Mouse (Mus musculus): ENCODE measurements around the gene Gm49405. TPM values are rescaled to one million over a fixed set of nuclear protein-coding genes. Genes with fewer than 3 reads are reported as not detected.

The Gm49405 gene
- polyA plus RNA-seq, 1 experiment from 2014 or later = 1.1 TPM

- no peaks in the 10 kb centered on the region for H3K27me3 ChIP-seq (replicated peaks; ENCODE audit: insufficient read depth, low read length)
- DNase-seq (ENCODE audit: low spot score) = no peak
- no peaks in the 10 kb centered on the region for H3K36me3 ChIP-seq (ENCODE audit: insufficient read depth, low read length)
- no peaks in the 10 kb centered on the region for H3K9me3 ChIP-seq (ENCODE audit: low read length)
- no peak for ATAC-seq
- no peak overlapping the region for H3K27ac ChIP-seq (ENCODE audit: low read length)
- no peak overlapping the region for H3K9ac ChIP-seq (replicated peaks; ENCODE audit: low read depth)
- H3K4me1 ChIP-seq (ENCODE audit: insufficient read depth, low read depth, low read length) = no peaks in the 10 kb centered on the region
- no peak overlapping the region for H3K4me3 ChIP-seq (ENCODE audit: low read depth, low read length)
- no peak overlapping the region for H3K4me2 ChIP-seq (replicated peaks; ENCODE audit: low read depth, low read length)
- 72% methylated on average over 9 of the region's 9 CpGs for WGBS
- no peak for TF ChIP-seq EP300 (IDR thresholded peaks at IDR 0.05)
- TF ChIP-seq CTCF (IDR thresholded peaks at IDR 0.05) = no peak
Measured at GRCm38 (mm10) chr19:3980917-3981316, 19.5 kb upstream of the Gm49405 start.

GRCm38 (mm10) chr19:3983527-3984200 lies 16.8 kb upstream of the Gm49405 start:
- H3K4me1 ChIP-seq (ENCODE audit: insufficient read depth, low read depth, low read length) = peaks cover 10% of the 10 kb centered on the region; the same call in 1 of the 2 replicates
- no peaks in the 10 kb centered on the region for H3K9me3 ChIP-seq (ENCODE audit: low read length)
- no peak for TF ChIP-seq EP300 (IDR thresholded peaks at IDR 0.05)
- no peak for TF ChIP-seq CTCF (IDR thresholded peaks at IDR 0.05)
- no peak overlapping the region for H3K9ac ChIP-seq (replicated peaks; ENCODE audit: low read depth)
- no peaks in the 10 kb centered on the region for H3K36me3 ChIP-seq (ENCODE audit: insufficient read depth, low read length)
- 55% methylated on average over 9 of the region's 9 CpGs for WGBS
- no peaks in the 10 kb centered on the region for H3K27me3 ChIP-seq (replicated peaks; ENCODE audit: insufficient read depth, low read length)
- DNase-seq (ENCODE audit: low spot score) (no peak), ATAC-seq (no peak)
- H3K4me2 ChIP-seq (replicated peaks; ENCODE audit: low read depth, low read length) = no peak overlapping the region
- no peak overlapping the region for H3K27ac ChIP-seq (ENCODE audit: low read length)
- H3K4me3 ChIP-seq (ENCODE audit: low read depth, low read length) = no peak overlapping the region

- ATAC-seq = peak; percentile 69
- H3K4me1 ChIP-seq (ENCODE audit: insufficient read depth, low read depth, low read length) = peaks cover 10% of the 10 kb centered on the region; the same call in 1 of the 2 replicates
- peak overlapping the region; percentile 11 for H3K27ac ChIP-seq (ENCODE audit: low read length)
- H3K4me2 ChIP-seq (replicated peaks; ENCODE audit: low read depth, low read length) = no peak overlapping the region
- H3K36me3 ChIP-seq (ENCODE audit: insufficient read depth, low read length) = no peaks in the 10 kb centered on the region
- 0 out of 2 replicates have a peak, but pooled peaks have one; percentile 26 for TF ChIP-seq EP300 (IDR thresholded peaks at IDR 0.05)
- TF ChIP-seq CTCF (IDR thresholded peaks at IDR 0.05) = no peak
- H3K27me3 ChIP-seq (replicated peaks; ENCODE audit: insufficient read depth, low read length) = no peaks in the 10 kb centered on the region
- H3K4me3 ChIP-seq (ENCODE audit: low read depth, low read length) = no peak overlapping the region
- 28% methylated on average over 8 of the region's 8 CpGs for WGBS
- H3K9ac ChIP-seq (replicated peaks; ENCODE audit: low read depth) = no peak overlapping the region
- peak; percentile 61 for DNase-seq (ENCODE audit: low spot score)
- no peaks in the 10 kb centered on the region for H3K9me3 ChIP-seq (ENCODE audit: low read length)
Measured at GRCm38 (mm10) chr19:3985261-3985681, 15.2 kb upstream of the Gm49405 start.

GRCm38 (mm10) chr19:3986334-3986733 lies 14.1 kb upstream of the Gm49405 start, which contains the start of gene Acy3:
Acy3 (plus strand) TSS chr19:3986570.
- ATAC-seq (peak; percentile 87), DNase-seq (ENCODE audit: low spot score) (peak; percentile 91)
- H3K36me3 ChIP-seq (ENCODE audit: insufficient read depth, low read length) = no peaks in the 10 kb centered on the region
- peaks cover 10% of the 10 kb centered on the region; the same call in 1 of the 2 replicates for H3K4me1 ChIP-seq (ENCODE audit: insufficient read depth, low read depth, low read length)
- no peak within 1 kb of the TSS for H3K9ac ChIP-seq (replicated peaks; ENCODE audit: low read depth)
- H3K27ac ChIP-seq (ENCODE audit: low read length) = peak within 1 kb of the TSS; percentile 55
- no peaks in the 10 kb centered on the region for H3K27me3 ChIP-seq (replicated peaks; ENCODE audit: insufficient read depth, low read length)
- peak within 1 kb of the TSS; percentile 23; the same call in 1 of the 2 replicates for H3K4me2 ChIP-seq (replicated peaks; ENCODE audit: low read depth, low read length)
- H3K9me3 ChIP-seq (ENCODE audit: low read length) = no peaks in the 10 kb centered on the region
- no peak within 1 kb of the TSS for H3K4me3 ChIP-seq (ENCODE audit: low read depth, low read length)
- no peak for TF ChIP-seq CTCF (IDR thresholded peaks at IDR 0.05)
- no peak for TF ChIP-seq EP300 (IDR thresholded peaks at IDR 0.05)
- WGBS = 5% methylated on average over 8 of the region's 8 CpGs

- TF ChIP-seq CTCF (IDR thresholded peaks at IDR 0.05) (no peak), EP300 (IDR thresholded peaks at IDR 0.05) (no peak)
- Histone ChIP-seq H3K27me3 (replicated peaks; ENCODE audit: insufficient read depth, low read length) (no peaks in the 10 kb centered on the region), H3K9me3 (ENCODE audit: low read length) (no peaks in the 10 kb centered on the region), H3K27ac (ENCODE audit: low read length) (no peak overlapping the region), H3K36me3 (ENCODE audit: insufficient read depth, low read length) (no peaks in the 10 kb centered on the region), H3K4me1 (ENCODE audit: insufficient read depth, low read depth, low read length) (peaks cover 10% of the 10 kb centered on the region; the same call in 1 of the 2 replicates), H3K4me2 (replicated peaks; ENCODE audit: low read depth, low read length) (no peak overlapping the region), H3K4me3 (ENCODE audit: low read depth, low read length) (no peak overlapping the region), H3K9ac (replicated peaks; ENCODE audit: low read depth) (no peak overlapping the region)
- WGBS = 83% methylated on average over 14 of the region's 14 CpGs
- ATAC-seq (no peak), DNase-seq (ENCODE audit: low spot score) (no peak)
Measured at GRCm38 (mm10) chr19:3988066-3988465, 12.4 kb upstream of the Gm49405 start.

GRCm38 (mm10) chr19:3988750-3989149 lies 11.7 kb upstream of the Gm49405 start:
- peaks cover 10% of the 10 kb centered on the region; the same call in 1 of the 2 replicates for H3K4me1 ChIP-seq (ENCODE audit: insufficient read depth, low read depth, low read length)
- H3K4me3 ChIP-seq (ENCODE audit: low read depth, low read length) = no peak overlapping the region
- H3K27me3 ChIP-seq (replicated peaks; ENCODE audit: insufficient read depth, low read length) = no peaks in the 10 kb centered on the region
- DNase-seq (ENCODE audit: low spot score) (no peak), ATAC-seq (no peak)
- H3K9ac ChIP-seq (replicated peaks; ENCODE audit: low read depth) = no peak overlapping the region
- no peak overlapping the region for H3K27ac ChIP-seq (ENCODE audit: low read length)
- TF ChIP-seq CTCF (IDR thresholded peaks at IDR 0.05) (peak; percentile 45), EP300 (IDR thresholded peaks at IDR 0.05) (no peak)
- no peak overlapping the region for H3K4me2 ChIP-seq (replicated peaks; ENCODE audit: low read depth, low read length)
- 81% methylated on average over 4 of the region's 4 CpGs for WGBS
- no peaks in the 10 kb centered on the region for H3K36me3 ChIP-seq (ENCODE audit: insufficient read depth, low read length)
- H3K9me3 ChIP-seq (ENCODE audit: low read length) = no peaks in the 10 kb centered on the region
